24 mouse cellular contexts compared by ENCODE assay signal in genomic region chr7:142706873-142707272, GRCm38 (mm10). TPM values are rescaled to one million over a fixed set of nuclear protein-coding genes. Genes with fewer than 3 reads are reported as not detected.
"Had no signal": no experiment of that assay in that cellular context is flagged by ENCODE, and none has a peak within 500 bp of the region (broad histone marks: within the 10 kb centered on the region; RNA-seq: fewer than 3 reads in every experiment).

No protein-coding gene starts in this region.

- H3K27me3 ChIP-seq: midbrain, embryonic 12.5 days; midbrain, embryonic 15.5 days; neural tube, embryonic 12.5 days; neural tube, embryonic 15.5 days had no signal

- H3K36me3 ChIP-seq: midbrain, embryonic 12.5 days; midbrain, embryonic 15.5 days; neural tube, embryonic 12.5 days; neural tube, embryonic 15.5 days had no signal

- H3K9me3 ChIP-seq: midbrain, embryonic 12.5 days; midbrain, embryonic 15.5 days; neural tube, embryonic 12.5 days; neural tube, embryonic 15.5 days had no signal

- H3K4me1 ChIP-seq: midbrain, embryonic 12.5 days; midbrain, embryonic 15.5 days; neural tube, embryonic 12.5 days; neural tube, embryonic 15.5 days had no signal

- H3K4me3 ChIP-seq: left cerebral cortex, adult 2 months; midbrain, embryonic 12.5 days; midbrain, embryonic 15.5 days; neural tube, embryonic 12.5 days; neural tube, embryonic 15.5 days had no signal

- DNase-seq: kidney, adult 2 months; kidney, postnatal 36 days; layer of hippocampus, postnatal 36 days; liver, postnatal 0 days; right cerebral cortex, adult 18-20 months; right cerebral cortex, postnatal 14 days; right cerebral cortex, postnatal 4 days; thymus, adult 2 months; thymus, postnatal 14 days; thymus, postnatal 4 days had no signal

- H3K27ac ChIP-seq: kidney, postnatal 0 days; left cerebral cortex, adult 2 months; liver, embryonic 14.5 days; macrophage; midbrain, embryonic 12.5 days; midbrain, embryonic 15.5 days; neural tube, embryonic 12.5 days; neural tube, embryonic 15.5 days; stomach, postnatal 0 days had no signal

- H3K4me2 ChIP-seq: liver, embryonic 11.5 days; midbrain, embryonic 12.5 days; midbrain, embryonic 15.5 days; neural tube, embryonic 12.5 days; neural tube, embryonic 15.5 days had no signal

- ATAC-seq: intestine, postnatal 0 days; liver, postnatal 0 days; midbrain, embryonic 15.5 days had no signal

- H3K9ac ChIP-seq: liver, embryonic 14.5 days; liver, postnatal 0 days; midbrain, embryonic 12.5 days; midbrain, embryonic 15.5 days; neural tube, embryonic 12.5 days; neural tube, embryonic 15.5 days had no signal

RNA-seq across cellular contexts. Expression of gene Ins2, which starts 36.3 kb away (rescaled TPM):
- polyA plus RNA-seq: kidney, postnatal 0 days; limb, embryonic 14.5 days; liver, embryonic 11.5 days; liver, postnatal 0 days; macrophage; midbrain, embryonic 12.5 days; neural tube, embryonic 12.5 days; neural tube, embryonic 15.5 days; stomach, embryonic 14.5 days had no signal

RNA-seq across cellular contexts. Expression of gene Gm49394, which starts 37.1 kb away (rescaled TPM):
- polyA plus RNA-seq: intestine, postnatal 0 days; kidney, adult 2 months; kidney, embryonic 14.5 days; kidney, postnatal 0 days; liver, embryonic 11.5 days; macrophage; midbrain, embryonic 12.5 days; midbrain, embryonic 15.5 days; neural tube, embryonic 12.5 days; neural tube, embryonic 15.5 days; stomach, embryonic 14.5 days; stomach, postnatal 0 days had no signal
